Mouse (Mus musculus): ENCODE results near the gene 1700023F06Rik.

DNA sequence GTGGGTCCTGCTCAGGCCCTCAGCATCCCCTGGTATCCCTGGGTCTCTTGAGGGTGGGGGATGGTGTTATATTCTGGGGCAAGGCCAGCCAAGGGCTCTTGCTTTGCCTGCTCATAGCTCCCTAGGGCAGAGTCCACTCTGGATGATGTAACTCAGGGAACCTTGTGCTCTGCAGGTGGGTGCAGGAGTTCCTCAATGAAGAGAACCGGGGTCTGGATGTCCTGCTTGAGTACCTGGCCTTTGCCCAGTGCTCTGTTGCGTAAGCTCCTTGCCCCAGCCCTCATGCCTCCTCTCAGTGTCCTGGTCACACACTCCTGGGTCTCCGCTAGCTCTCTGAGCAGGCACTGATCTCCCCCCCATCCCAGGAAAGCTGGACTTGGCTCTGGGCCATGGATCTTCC lies 26.4 kb downstream of the 1700023F06Rik start:
- TF ChIP-seq JUN (IDR thresholded peaks at IDR 0.05; ENCODE audit: insufficient read depth, low read depth, low read length) (no peak), POLR2AphosphoS2 (IDR thresholded peaks at IDR 0.05; ENCODE audit: low read depth, low read length) (no peak), CTCF (conservative IDR thresholded peaks at IDR 0.05 in 1 of 2, IDR thresholded peaks at IDR 0.05 in 1 of 2; ENCODE audit: low read depth in 2 of 2, low read length in 2 of 2) (no peak), HCFC1 (IDR thresholded peaks at IDR 0.05; ENCODE audit: low read depth, low read length) (no peak), EP300 (IDR thresholded peaks at IDR 0.05; ENCODE audit: low read length) (no peak)

Measured in CH12.LX (cell line).